Mouse (Mus musculus): ENCODE measurements around the gene Letm1.

DNA sequence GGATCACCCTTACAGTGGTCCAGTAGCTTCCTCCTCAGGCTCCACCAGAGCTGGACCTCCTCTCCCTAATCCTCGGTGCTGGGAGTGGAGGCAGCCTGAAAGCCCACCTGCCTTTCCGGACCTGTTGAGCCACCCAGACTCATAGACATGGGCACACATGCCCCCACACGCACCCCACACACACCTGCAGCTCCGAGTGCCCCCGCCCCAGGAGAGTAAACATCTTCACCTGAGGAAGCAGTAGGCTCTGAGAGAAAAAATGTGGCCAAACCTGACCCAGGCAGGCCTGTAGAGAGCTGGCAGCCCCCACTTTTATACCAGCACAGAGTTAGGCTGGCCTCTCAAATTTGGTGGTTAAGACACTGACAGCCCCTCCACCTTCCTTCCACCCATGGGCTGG, 86.2 kb downstream of the Letm1 start:
- TF ChIP-seq CTCF (IDR thresholded peaks at IDR 0.05; ENCODE audit: low read depth, low read length) (no peak), POLR2A (IDR thresholded peaks at IDR 0.05; ENCODE audit: extremely low read depth, insufficient read depth, low read length) (no peak)
